Mouse (Mus musculus) liver, postnatal 0 days (tissue): ENCODE measurements at regions not wholly inside any gene's neighbourhood (a gene's known extent, or its start where the extent isn't known, plus 50 kb on each side); places are given as distances from the start of the nearest gene placed in this dataset.

ENCODE experiments used
- ATAC-seq: fragments of 200-750 bp; cut with Nextera tagmentation; 2 replicates; pipeline ENCODE4 v1.8.0; 2017; ENCODE audit warnings: mild to moderate bottlenecking, moderate library complexity
- DNase-seq: peaks from one replicate; pipeline ENCODE4 v3.0.0-alpha.2; 2016
- H3K27ac ChIP-seq: fragments of 300-500 bp; sonication (generic); 2 replicates; pipeline ENCODE4 v1.5.1; 2014; ENCODE audit warnings: antibody characterized with exemption, moderate library complexity, mild to moderate bottlenecking, low read depth
- H3K27me3 ChIP-seq: fragments of 300-500 bp; sonication (generic); 2 replicates; pipeline ENCODE4 v1.6.1; 2014; ENCODE audit warnings: low read length, control low read depth, mixed read lengths; ENCODE audit not compliant: insufficient read depth
- H3K36me3 ChIP-seq: fragments of 300-500 bp; sonication (generic); replicated peaks from 2 replicates; pipeline ENCODE4 v1.6.1; 2014; ENCODE audit warnings: mild to moderate bottlenecking, control low read depth, low read length, moderate library complexity, mixed read lengths; ENCODE audit not compliant: insufficient read depth
- H3K4me1 ChIP-seq: fragments of 300-500 bp; sonication (generic); 2 replicates; pipeline ENCODE4 v1.6.1; 2014; ENCODE audit warnings: antibody characterized with exemption, mild to moderate bottlenecking, control low read depth; ENCODE audit not compliant: insufficient read depth
- H3K4me2 ChIP-seq: fragments of 300-500 bp; sonication (generic); 2 replicates; pipeline ENCODE4 v1.6.1; 2014; ENCODE audit warnings: low read depth, mild to moderate bottlenecking, low read length, moderate library complexity, mixed read lengths
- H3K4me3 ChIP-seq: fragments of 300-500 bp; sonication (generic); 2 replicates; pipeline ENCODE4 v1.5.1; 2014; ENCODE audit warnings: low read depth, low read length
- H3K9ac ChIP-seq: fragments of 300-500 bp; sonication (generic); replicated peaks from 2 replicates; pipeline ENCODE4 v1.6.1; 2014; ENCODE audit warnings: mild to moderate bottlenecking, moderate library complexity
- H3K9me3 ChIP-seq: fragments of 300-500 bp; sonication (generic); 2 replicates; pipeline ENCODE4 v1.6.1; 2016; ENCODE audit warnings: mild to moderate bottlenecking, control low read depth, low read length, mixed read lengths
- CTCF ChIP-seq: sonication (generic); IDR thresholded peaks from 2 replicates; pipeline ENCODE4 v1.5.1; 2016; ENCODE audit warnings: antibody characterized with exemption, low read depth
- EP300 ChIP-seq: IDR thresholded peaks from 2 replicates; pipeline ENCODE4 v1.6.1; 2016; ENCODE audit warnings: antibody characterized with exemption, low read depth, mild to moderate bottlenecking
- WGBS: fragments of 180-500 bp; shearing (Covaris S2); extraction: QIAGEN DNeasy Blood & Tissue Kit; methylation state at CpG from one replicate; pipeline ENCODE4 v1.1.7; 2014; ENCODE audit not compliant: insufficient replicate concordance; 5-methylcytosine and 5-hydroxymethylcytosine counted together

GRCm38 (mm10) chr6:12171189-12171588 lies 263.6 kb downstream of the Phf14 start:
- H3K36me3 ChIP-seq, result no peaks in the 10 kb centered on the region
- ATAC-seq, result no peak

GRCm38 (mm10) chr6:12177996-12178395 lies 270.4 kb downstream of the Phf14 start:
- TF ChIP-seq CTCF, result no peak
- TF ChIP-seq EP300, result no peak
- ATAC-seq, result no peak
- DNase-seq, result no peak
- Histone ChIP-seq H3K9me3 (no peaks in the 10 kb centered on the region), H3K36me3 (no peaks in the 10 kb centered on the region), H3K4me3 (no peak overlapping the region), H3K9ac (no peak overlapping the region), H3K27me3 (no peaks in the 10 kb centered on the region), H3K4me2 (no peak overlapping the region), H3K27ac (no peak overlapping the region), H3K4me1 (no peaks in the 10 kb centered on the region)

More at GRCm38 (mm10) chr6:12171189-12171588, 263.6 kb downstream of the Phf14 start:
- TF ChIP-seq EP300 (no peak), CTCF (no peak)
- Histone ChIP-seq H3K4me1 (no peaks in the 10 kb centered on the region), H3K27me3 (no peaks in the 10 kb centered on the region), H3K9me3 (no peaks in the 10 kb centered on the region), H3K4me2 (no peak overlapping the region), H3K4me3 (no peak overlapping the region), H3K9ac (no peak overlapping the region), H3K27ac (no peak overlapping the region)
- WGBS, result 68% methylated on average over 2 of the region's 2 CpGs
- DNase-seq, result no peak

- no peaks in the 10 kb centered on the region for H3K27me3 ChIP-seq
- H3K4me1 ChIP-seq, result no peaks in the 10 kb centered on the region
- H3K36me3 ChIP-seq, result no peaks in the 10 kb centered on the region
- no peak overlapping the region for H3K4me2 ChIP-seq
- H3K9ac ChIP-seq, result no peak overlapping the region
- H3K4me3 ChIP-seq, result no peak overlapping the region
- TF ChIP-seq EP300 (no peak), CTCF (no peak)
- ATAC-seq (no peak), DNase-seq (no peak)
- H3K27ac ChIP-seq, result no peak overlapping the region
- no peaks in the 10 kb centered on the region for H3K9me3 ChIP-seq
- WGBS, result 81% methylated on average over 3 of the region's 3 CpGs
Observed at GRCm38 (mm10) chr6:12180951-12181350, 273.3 kb downstream of the Phf14 start.

- H3K4me2 ChIP-seq, result no peak overlapping the region
- WGBS, result 68% methylated on average over 1 of the region's 1 CpGs
- DNase-seq (no peak), ATAC-seq (no peak)
- H3K4me3 ChIP-seq, result no peak overlapping the region
- H3K9me3 ChIP-seq, result no peaks in the 10 kb centered on the region
- no peaks in the 10 kb centered on the region for H3K36me3 ChIP-seq
- H3K27ac ChIP-seq, result no peak overlapping the region
- H3K4me1 ChIP-seq, result no peaks in the 10 kb centered on the region
- no peak for TF ChIP-seq EP300
- no peak for TF ChIP-seq CTCF
- H3K9ac ChIP-seq, result no peak overlapping the region
- no peaks in the 10 kb centered on the region for H3K27me3 ChIP-seq
Observed at GRCm38 (mm10) chr6:12210190-12210589, 302.6 kb downstream of the Phf14 start.

GRCm38 (mm10) chr6:12214526-12215177 lies 307.0 kb downstream of the Phf14 start:
- Histone ChIP-seq H3K4me1 (no peaks in the 10 kb centered on the region), H3K36me3 (no peaks in the 10 kb centered on the region), H3K9me3 (no peaks in the 10 kb centered on the region), H3K4me3 (no peak overlapping the region), H3K9ac (no peak overlapping the region), H3K27ac (no peak overlapping the region), H3K27me3 (no peaks in the 10 kb centered on the region), H3K4me2 (no peak overlapping the region)
- TF ChIP-seq EP300, result no peak
- no peak for TF ChIP-seq CTCF
- no peak for DNase-seq
- 77% methylated on average over 12 of the region's 12 CpGs for WGBS
- ATAC-seq, result no peak

GRCm38 (mm10) chr6:12215178-12215553 lies 307.6 kb downstream of the Phf14 start:
- Histone ChIP-seq H3K9ac (no peak overlapping the region), H3K27me3 (no peaks in the 10 kb centered on the region), H3K4me2 (no peak overlapping the region), H3K27ac (no peak overlapping the region), H3K9me3 (no peaks in the 10 kb centered on the region), H3K36me3 (no peaks in the 10 kb centered on the region), H3K4me3 (no peak overlapping the region), H3K4me1 (no peaks in the 10 kb centered on the region)
- WGBS, result 58% methylated on average over 1 of the region's 1 CpGs
- no peak for TF ChIP-seq EP300
- no peak for TF ChIP-seq CTCF
- ATAC-seq (no peak), DNase-seq (no peak)

- Histone ChIP-seq H3K9me3 (no peaks in the 10 kb centered on the region), H3K4me3 (no peak overlapping the region), H3K27me3 (no peaks in the 10 kb centered on the region), H3K9ac (no peak overlapping the region), H3K4me2 (no peak overlapping the region), H3K4me1 (no peaks in the 10 kb centered on the region), H3K27ac (no peak overlapping the region), H3K36me3 (no peaks in the 10 kb centered on the region)
- WGBS, result 58% methylated on average over 1 of the region's 1 CpGs
- TF ChIP-seq CTCF, result no peak
- TF ChIP-seq EP300, result no peak
- no peak for ATAC-seq
- no peak for DNase-seq
Observed at GRCm38 (mm10) chr6:12244151-12244550, 336.5 kb downstream of the Phf14 start.
